Mouse (Mus musculus): ENCODE measurements around the gene Foxj1. TPM values are rescaled to one million over a fixed set of nuclear protein-coding genes. Genes with fewer than 3 reads are reported as not detected.

Foxj1 gene
- polyA plus RNA-seq, 1 experiment from 2014 or later = 10.0 TPM

DNA sequence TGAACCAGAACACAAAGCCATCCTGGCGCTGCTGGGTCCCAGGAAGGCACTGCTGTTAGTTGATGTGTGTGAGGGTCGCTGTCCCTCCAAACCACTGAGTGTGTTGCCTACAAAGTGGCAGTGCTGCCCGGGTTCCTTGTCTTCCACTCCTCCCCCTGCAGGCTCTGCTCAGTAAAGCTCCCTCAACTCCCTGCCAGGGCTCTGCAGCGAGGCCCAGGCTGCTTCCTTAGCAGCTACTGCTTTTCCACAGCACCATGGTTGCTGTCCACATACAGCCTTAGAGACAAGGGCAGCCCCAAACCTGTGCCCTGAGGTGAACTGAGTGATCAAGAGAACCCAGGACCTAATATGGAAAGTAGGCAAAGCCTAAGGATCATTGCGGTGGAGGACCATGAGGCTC is 47.8 kb downstream of the Foxj1 start:
- DNase-seq (ENCODE audit: low spot score) = no peak
- Histone ChIP-seq H3K4me1 (replicated peaks; ENCODE audit: control insufficient read depth, insufficient read depth, low read length) (no peaks in the 10 kb centered on the region), H3K4me2 (replicated peaks; ENCODE audit: low read depth, low read length) (no peak overlapping the region), H3K9ac (ENCODE audit: low read depth, low read length) (no peak overlapping the region), H3K9me3 (ENCODE audit: control insufficient read depth, low read length) (no peaks in the 10 kb centered on the region), H3K27me3 (ENCODE audit: control insufficient read depth, insufficient read depth, low read length) (peaks cover 28% of the 10 kb centered on the region), H3K36me3 (ENCODE audit: control insufficient read depth, insufficient read depth, low read length) (peaks cover 8% of the 10 kb centered on the region; the same call in 1 of the 2 replicates), H3K27ac (ENCODE audit: low read depth, low read length) (no peak overlapping the region), H3K4me3 (ENCODE audit: low read depth, low read length) (no peak overlapping the region)
- no peak for ATAC-seq (ENCODE audit: low FRiP score)
- 73% methylated on average over 5 of the region's 5 CpGs for whole genome bisulfite sequencing

DNA sequence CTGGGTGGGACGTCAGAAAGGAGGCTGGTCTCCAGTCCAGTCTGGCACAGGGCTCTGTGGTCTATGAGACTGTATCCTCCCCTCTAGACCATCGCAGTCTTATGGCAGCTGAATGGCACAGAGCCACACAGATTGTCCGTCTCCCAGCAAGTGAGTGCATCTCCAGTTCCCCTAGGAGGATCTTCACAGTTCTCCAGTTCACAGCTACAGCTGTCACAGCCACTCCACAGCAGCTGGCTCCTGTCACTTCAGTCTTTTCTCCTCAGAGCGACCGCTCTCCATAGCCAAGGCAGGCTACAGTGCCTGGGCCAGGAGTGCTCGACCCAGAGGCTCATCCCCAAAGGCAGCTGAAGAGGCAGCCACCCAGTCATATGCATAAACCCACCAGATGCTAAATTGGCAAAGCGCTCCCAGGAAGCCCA is 49.4 kb downstream of the Foxj1 start:
- H3K27ac ChIP-seq (ENCODE audit: low read depth, low read length) = no peak overlapping the region
- H3K27me3 ChIP-seq (ENCODE audit: control insufficient read depth, insufficient read depth, low read length) = peaks cover 43% of the 10 kb centered on the region

DNA sequence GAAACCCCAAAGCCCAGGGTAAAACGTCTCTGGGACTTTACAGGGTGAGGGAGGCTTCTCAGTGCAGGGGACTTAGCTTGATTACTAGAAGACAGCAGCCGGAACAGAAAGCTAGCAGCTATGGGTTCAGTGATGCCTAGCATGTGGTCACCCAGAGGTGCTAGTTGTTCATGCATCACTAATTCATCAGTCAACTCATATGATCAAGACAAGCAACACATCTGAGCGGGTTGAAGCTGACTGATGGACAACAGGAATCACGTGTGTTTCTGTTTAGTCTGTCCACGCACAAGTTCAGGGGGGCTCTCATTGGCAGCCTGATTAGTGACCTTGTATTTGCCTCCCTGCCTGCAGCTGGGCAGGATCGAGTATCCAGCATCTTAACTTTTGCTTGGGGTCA is 51.2 kb downstream of the Foxj1 start:
- no peak for DNase-seq (ENCODE audit: low spot score)
- WGBS = 59% methylated on average over 6 of the region's 6 CpGs
- peaks cover 10% of the 10 kb centered on the region for H3K4me1 ChIP-seq (replicated peaks; ENCODE audit: control insufficient read depth, insufficient read depth, low read length)

More for the DNA sequence above, 49.4 kb downstream of the Foxj1 start:
- no peak overlapping the region for H3K4me2 ChIP-seq (replicated peaks; ENCODE audit: low read depth, low read length)
- no peak overlapping the region for H3K9ac ChIP-seq (ENCODE audit: low read depth, low read length)
- peak; percentile 16 for DNase-seq (ENCODE audit: low spot score)
- WGBS = 68% methylated on average over 7 of the region's 7 CpGs
- no peak for ATAC-seq (ENCODE audit: low FRiP score)
- no peaks in the 10 kb centered on the region for H3K9me3 ChIP-seq (ENCODE audit: control insufficient read depth, low read length)
- peaks cover 10% of the 10 kb centered on the region for H3K4me1 ChIP-seq (replicated peaks; ENCODE audit: control insufficient read depth, insufficient read depth, low read length)
- peaks cover 5% of the 10 kb centered on the region; the same call in 1 of the 2 replicates for H3K36me3 ChIP-seq (ENCODE audit: control insufficient read depth, insufficient read depth, low read length)
- H3K4me3 ChIP-seq (ENCODE audit: low read depth, low read length) = no peak overlapping the region

DNA sequence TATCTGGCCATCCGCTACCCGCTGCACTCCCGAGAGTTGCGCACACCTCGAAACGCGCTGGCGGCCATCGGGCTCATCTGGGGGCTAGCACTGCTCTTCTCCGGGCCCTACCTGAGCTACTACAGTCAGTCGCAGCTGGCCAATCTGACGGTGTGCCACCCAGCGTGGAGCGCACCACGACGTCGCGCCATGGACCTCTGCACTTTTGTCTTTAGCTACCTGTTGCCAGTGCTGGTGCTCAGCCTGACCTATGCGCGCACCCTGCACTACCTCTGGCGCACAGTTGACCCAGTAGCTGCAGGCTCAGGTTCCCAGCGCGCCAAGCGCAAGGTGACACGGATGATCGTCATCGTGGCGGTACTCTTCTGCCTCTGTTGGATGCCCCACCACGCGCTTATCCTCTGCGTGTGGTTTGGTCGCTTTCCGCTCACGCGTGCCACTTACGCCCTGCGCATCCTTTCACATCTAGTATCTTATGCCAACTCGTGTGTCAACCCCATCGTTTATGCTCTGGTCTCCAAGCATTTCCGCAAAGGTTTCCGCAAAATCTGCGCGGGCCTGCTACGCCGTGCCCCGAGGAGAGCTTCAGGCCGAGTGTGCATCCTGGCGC is 52.2 kb downstream of the Foxj1 start:
- H3K4me2 ChIP-seq (replicated peaks; ENCODE audit: low read depth, low read length) = no peak overlapping the region
- DNase-seq (ENCODE audit: low spot score) (peak; percentile 30), ATAC-seq (ENCODE audit: low FRiP score) (no peak)
- H3K9me3 ChIP-seq (ENCODE audit: control insufficient read depth, low read length) = no peaks in the 10 kb centered on the region
- peaks cover 54% of the 10 kb centered on the region for H3K27me3 ChIP-seq (ENCODE audit: control insufficient read depth, insufficient read depth, low read length)
- H3K36me3 ChIP-seq (ENCODE audit: control insufficient read depth, insufficient read depth, low read length) = 0 out of 2 replicates have a peak, but pooled peaks cover under 1% of the 10 kb centered on the region
- peaks cover 10% of the 10 kb centered on the region for H3K4me1 ChIP-seq (replicated peaks; ENCODE audit: control insufficient read depth, insufficient read depth, low read length)
- H3K9ac ChIP-seq (ENCODE audit: low read depth, low read length) = no peak overlapping the region
- H3K27ac ChIP-seq (ENCODE audit: low read depth, low read length) = no peak overlapping the region
- H3K4me3 ChIP-seq (ENCODE audit: low read depth, low read length) = no peak overlapping the region
- WGBS = 11% methylated on average over 48 of the region's 48 CpGs

More for the DNA sequence above, 51.2 kb downstream of the Foxj1 start:
- Histone ChIP-seq H3K4me2 (replicated peaks; ENCODE audit: low read depth, low read length) (no peak overlapping the region), H3K27me3 (ENCODE audit: control insufficient read depth, insufficient read depth, low read length) (peaks cover 54% of the 10 kb centered on the region), H3K36me3 (ENCODE audit: control insufficient read depth, insufficient read depth, low read length) (peaks cover 5% of the 10 kb centered on the region; the same call in 1 of the 2 replicates), H3K4me3 (ENCODE audit: low read depth, low read length) (no peak overlapping the region), H3K27ac (ENCODE audit: low read depth, low read length) (no peak overlapping the region), H3K9me3 (ENCODE audit: control insufficient read depth, low read length) (no peaks in the 10 kb centered on the region), H3K9ac (ENCODE audit: low read depth, low read length) (no peak overlapping the region)
- ATAC-seq (ENCODE audit: low FRiP score) = no peak

DNA sequence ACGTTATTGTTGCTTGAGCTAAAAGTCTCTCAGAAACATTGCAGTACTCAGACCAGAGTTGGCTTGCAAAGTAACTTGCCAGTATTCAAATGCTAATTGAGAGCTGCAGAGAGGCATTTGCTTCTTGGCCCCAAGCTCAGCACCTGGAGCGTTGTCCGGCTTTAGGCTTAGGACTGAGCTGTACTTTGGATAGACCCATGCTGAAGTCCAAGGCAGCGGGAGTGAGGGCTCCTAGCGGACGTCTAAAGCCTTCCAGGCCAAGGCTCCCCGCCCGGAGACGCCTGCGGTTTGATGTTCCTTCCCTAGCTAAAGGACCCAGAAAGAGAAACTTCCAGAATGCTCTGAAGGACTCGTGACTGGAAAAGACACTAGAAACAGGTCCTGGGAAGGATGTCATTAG is 53.1 kb downstream of the Foxj1 start:
- Histone ChIP-seq H3K9ac (ENCODE audit: low read depth, low read length) (no peak overlapping the region), H3K4me1 (replicated peaks; ENCODE audit: control insufficient read depth, insufficient read depth, low read length) (peaks cover 10% of the 10 kb centered on the region), H3K27ac (ENCODE audit: low read depth, low read length) (no peak overlapping the region), H3K9me3 (ENCODE audit: control insufficient read depth, low read length) (no peaks in the 10 kb centered on the region), H3K27me3 (ENCODE audit: control insufficient read depth, insufficient read depth, low read length) (peaks cover 54% of the 10 kb centered on the region), H3K4me2 (replicated peaks; ENCODE audit: low read depth, low read length) (no peak overlapping the region), H3K4me3 (ENCODE audit: low read depth, low read length) (no peak overlapping the region), H3K36me3 (ENCODE audit: control insufficient read depth, insufficient read depth, low read length) (no peaks in the 10 kb centered on the region)
- DNase-seq (ENCODE audit: low spot score) = peak; percentile 44
- 1% methylated on average over 11 of the region's 11 CpGs for WGBS
- no peak for ATAC-seq (ENCODE audit: low FRiP score)

DNA sequence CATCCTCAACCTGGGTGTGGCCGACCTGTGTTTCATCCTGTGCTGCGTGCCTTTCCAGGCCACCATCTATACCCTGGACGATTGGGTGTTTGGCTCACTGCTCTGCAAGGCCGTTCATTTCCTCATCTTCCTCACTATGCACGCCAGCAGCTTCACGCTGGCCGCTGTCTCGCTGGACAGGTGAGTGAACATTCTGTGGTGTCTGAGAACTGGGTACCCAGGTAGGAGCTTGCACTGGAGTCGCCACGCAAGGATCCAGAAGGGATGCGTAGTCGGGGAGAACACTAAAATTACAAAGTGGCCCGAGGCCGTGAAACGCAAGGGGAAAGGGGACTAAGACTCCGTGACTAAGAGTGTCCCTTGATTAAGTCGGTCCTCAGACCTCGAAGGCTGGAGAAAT is 53.5 kb downstream of the Foxj1 start:
- H3K4me1 ChIP-seq (replicated peaks; ENCODE audit: control insufficient read depth, insufficient read depth, low read length) = peaks cover 10% of the 10 kb centered on the region
- H3K4me3 ChIP-seq (ENCODE audit: low read depth, low read length) = peak overlapping the region; percentile 27
- DNase-seq (ENCODE audit: low spot score) = no peak
- H3K9ac ChIP-seq (ENCODE audit: low read depth, low read length) = no peak overlapping the region
- no peak for ATAC-seq (ENCODE audit: low FRiP score)
- no peak overlapping the region for H3K27ac ChIP-seq (ENCODE audit: low read depth, low read length)
- peaks cover 54% of the 10 kb centered on the region for H3K27me3 ChIP-seq (ENCODE audit: control insufficient read depth, insufficient read depth, low read length)
- peak overlapping the region; percentile 42 for H3K4me2 ChIP-seq (replicated peaks; ENCODE audit: low read depth, low read length)
- no peaks in the 10 kb centered on the region for H3K36me3 ChIP-seq (ENCODE audit: control insufficient read depth, insufficient read depth, low read length)
- WGBS = 2% methylated on average over 18 of the region's 18 CpGs
- no peaks in the 10 kb centered on the region for H3K9me3 ChIP-seq (ENCODE audit: control insufficient read depth, low read length)

DNA sequence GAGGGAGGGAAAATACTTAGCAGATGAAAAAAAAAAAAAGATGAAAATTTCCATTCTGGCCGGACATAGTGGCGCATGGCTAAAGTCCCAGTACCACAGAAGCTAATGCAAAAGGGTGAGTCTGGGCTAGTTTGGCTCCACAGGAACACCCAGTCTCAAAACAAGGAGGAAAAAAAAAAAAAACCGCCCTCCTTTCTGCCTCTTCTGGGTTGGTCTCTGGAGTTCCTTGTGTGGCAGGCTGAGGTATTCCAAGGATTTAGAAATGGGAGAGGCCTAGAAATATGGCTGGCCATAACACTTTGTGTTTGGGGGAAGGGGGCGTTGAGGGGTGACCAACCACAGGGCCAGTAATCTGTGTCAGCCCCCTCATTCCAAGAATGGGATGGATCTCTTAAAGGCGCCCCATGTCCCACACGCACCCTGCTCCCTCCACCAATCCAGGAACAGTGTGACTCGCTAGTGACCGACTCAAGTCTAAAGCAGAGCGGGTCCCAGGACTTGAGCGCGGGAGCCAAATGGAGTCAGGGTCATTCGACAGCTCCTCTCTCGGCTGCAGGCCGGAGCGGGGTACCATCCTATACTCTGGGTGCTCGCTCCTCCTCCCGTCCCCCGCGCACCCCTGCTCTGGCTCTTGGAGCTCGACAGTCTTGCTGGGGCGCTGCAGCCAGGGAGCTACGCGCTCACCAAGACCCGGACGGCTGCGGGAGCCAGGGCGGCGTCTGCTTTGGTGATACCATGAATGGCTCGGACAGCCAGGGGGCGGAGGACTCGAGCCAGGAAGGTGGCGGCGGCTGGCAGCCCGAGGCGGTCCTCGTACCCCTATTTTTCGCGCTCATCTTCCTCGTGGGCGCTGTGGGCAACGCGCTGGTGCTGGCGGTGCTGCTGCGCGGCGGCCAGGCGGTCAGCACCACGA is 54.2 kb downstream of the Foxj1 start, which contains the start of gene Galr2:
Gene Galr2 (plus strand): TSS at position 189 of the 913 bp plus-strand sequence.
- peak within 1 kb of the TSS; percentile 41; the same call in 1 of the 2 replicates for H3K9ac ChIP-seq (ENCODE audit: low read depth, low read length)
- peak within 1 kb of the TSS; percentile 42 for H3K4me2 ChIP-seq (replicated peaks; ENCODE audit: low read depth, low read length)

More for the DNA sequence above, 54.2 kb downstream of the Foxj1 start, which contains the start of gene Galr2:
- peak; percentile 54 for DNase-seq (ENCODE audit: low spot score)
- WGBS = 7% methylated on average over 48 of the region's 48 CpGs
- H3K36me3 ChIP-seq (ENCODE audit: control insufficient read depth, insufficient read depth, low read length) = no peaks in the 10 kb centered on the region
- ATAC-seq (ENCODE audit: low FRiP score) = no peak
- peaks cover 54% of the 10 kb centered on the region for H3K27me3 ChIP-seq (ENCODE audit: control insufficient read depth, insufficient read depth, low read length)
- H3K9me3 ChIP-seq (ENCODE audit: control insufficient read depth, low read length) = no peaks in the 10 kb centered on the region
- H3K4me1 ChIP-seq (replicated peaks; ENCODE audit: control insufficient read depth, insufficient read depth, low read length) = peaks cover 10% of the 10 kb centered on the region
- no peak within 1 kb of the TSS for H3K27ac ChIP-seq (ENCODE audit: low read depth, low read length)
- H3K4me3 ChIP-seq (ENCODE audit: low read depth, low read length) = peak within 1 kb of the TSS; percentile 27
